Mouse (Mus musculus) stomach, postnatal 0 days (tissue): Measurements from ENCODE around the gene Mb. TPM values are rescaled to one million over a fixed set of nuclear protein-coding genes. Genes with fewer than 3 reads are reported as not detected.

ENCODE experiments used
- ATAC-seq: fragments of 200-750 bp; cut with Nextera tagmentation; 2 replicates; pipeline ENCODE4 v1.8.0; 2017; ENCODE audit not compliant: low FRiP score, low TSS enrichment
- DNase-seq: peaks from one replicate; pipeline ENCODE4 v3.0.0-alpha.2; 2016; ENCODE audit warnings: low spot score
- H3K27ac ChIP-seq: fragments of 300-500 bp; sonication (generic); replicated peaks from 2 replicates; pipeline ENCODE4 v1.5.1; 2014; ENCODE audit warnings: mild to moderate bottlenecking, control low read depth
- H3K27me3 ChIP-seq: fragments of 300-500 bp; sonication (generic); 2 replicates; pipeline ENCODE4 v1.6.1; 2014; ENCODE audit warnings: low read length; ENCODE audit not compliant: control insufficient read depth, insufficient read depth
- H3K36me3 ChIP-seq: fragments of 300-500 bp; sonication (generic); 2 replicates; pipeline ENCODE4 v1.6.1; 2014; ENCODE audit warnings: low read length, mixed read lengths; ENCODE audit not compliant: control insufficient read depth, insufficient read depth
- H3K4me1 ChIP-seq: fragments of 300-500 bp; sonication (generic); replicated peaks from 2 replicates; pipeline ENCODE4 v1.6.1; 2014; ENCODE audit warnings: antibody characterized with exemption; ENCODE audit not compliant: control insufficient read depth, insufficient read depth
- H3K4me2 ChIP-seq: fragments of 300-500 bp; sonication (generic); replicated peaks from 2 replicates; pipeline ENCODE4 v1.6.1; 2014; ENCODE audit warnings: low read depth, mild to moderate bottlenecking, control low read depth, moderate library complexity
- H3K4me3 ChIP-seq: fragments of 300-500 bp; sonication (generic); 2 replicates; pipeline ENCODE4 v1.5.1; 2014; ENCODE audit warnings: low read depth, low read length, control low read depth
- H3K9ac ChIP-seq: fragments of 300-500 bp; sonication (generic); 2 replicates; pipeline ENCODE4 v1.6.1; 2014; ENCODE audit warnings: mild to moderate bottlenecking, low read length, control low read depth, mixed read lengths
- H3K9me3 ChIP-seq: fragments of 300-500 bp; sonication (generic); 2 replicates; pipeline ENCODE4 v1.6.1; 2016; ENCODE audit warnings: low read length; ENCODE audit not compliant: control insufficient read depth
- CTCF ChIP-seq: IDR thresholded peaks from 2 replicates; pipeline ENCODE4 v1.5.1; 2016; ENCODE audit warnings: antibody characterized with exemption, low read depth, mild to moderate bottlenecking, moderate library complexity
- EP300 ChIP-seq: optimal IDR thresholded peaks from 2 replicates; pipeline ENCODE3; 2016; ENCODE audit warnings: antibody characterized with exemption
- WGBS: fragments of 180-500 bp; shearing (Covaris S2); extraction: QIAGEN DNeasy Blood & Tissue Kit; methylation state at CpG from one replicate; pipeline ENCODE4 v1.1.7; 2014; 5-methylcytosine and 5-hydroxymethylcytosine counted together
- polyA plus RNA-seq: library from polyadenylated mRNA; unstranded; fragments of >200 nt; fragmentation: Nextera tagmentation; extraction: Ambion mirVana; gene quantifications from 2 replicates; pipeline ENCODE4 v1.2.1, GENCODE M21; 2015

Gene Mb
- polyA plus RNA-seq, 1 experiment from 2014 or later = 1.1 TPM

- no peak overlapping the region for H3K27ac ChIP-seq
- H3K36me3 ChIP-seq = no peaks in the 10 kb centered on the region
- DNase-seq (peak; percentile 68), ATAC-seq (peak; percentile 74)
- H3K27me3 ChIP-seq = no peaks in the 10 kb centered on the region
- H3K9me3 ChIP-seq = no peaks in the 10 kb centered on the region
- TF ChIP-seq CTCF (peak; percentile 70), EP300 (no peak)
- H3K9ac ChIP-seq = no peak overlapping the region
- peak overlapping the region; percentile 27; the same call in 1 of the 2 replicates for H3K4me2 ChIP-seq
- H3K4me3 ChIP-seq = peak overlapping the region; percentile 13; the same call in 1 of the 2 replicates
- H3K4me1 ChIP-seq = no peaks in the 10 kb centered on the region
- 19% methylated on average over 10 of the region's 10 CpGs for WGBS
Observed at GRCm38 (mm10) chr15:77071501-77071900, 21.0 kb upstream of the Mb start.

- no peak for DNase-seq
- Histone ChIP-seq H3K27ac (no peak overlapping the region), H3K4me2 (no peak overlapping the region), H3K9me3 (no peaks in the 10 kb centered on the region), H3K4me1 (no peaks in the 10 kb centered on the region), H3K4me3 (no peak overlapping the region), H3K27me3 (no peaks in the 10 kb centered on the region), H3K9ac (no peak overlapping the region), H3K36me3 (no peaks in the 10 kb centered on the region)
- TF ChIP-seq CTCF = no peak
- no peak for TF ChIP-seq EP300
- no peak for ATAC-seq
- WGBS = 84% methylated on average over 11 of the region's 11 CpGs
Observed at GRCm38 (mm10) chr15:77070745-77071268, 20.3 kb upstream of the Mb start.

- WGBS = 70% methylated on average over 3 of the region's 3 CpGs
- TF ChIP-seq CTCF (no peak), EP300 (no peak)
- no peak overlapping the region for H3K4me3 ChIP-seq
- no peaks in the 10 kb centered on the region for H3K4me1 ChIP-seq
- H3K27ac ChIP-seq = no peak overlapping the region
- no peaks in the 10 kb centered on the region for H3K36me3 ChIP-seq
- no peak overlapping the region for H3K4me2 ChIP-seq
- ATAC-seq = no peak
- no peak for DNase-seq
- H3K27me3 ChIP-seq = no peaks in the 10 kb centered on the region
- H3K9me3 ChIP-seq = no peaks in the 10 kb centered on the region
- no peak overlapping the region for H3K9ac ChIP-seq
Observed at GRCm38 (mm10) chr15:77069019-77069418, 18.5 kb upstream of the Mb start.

- TF ChIP-seq CTCF = peak; percentile 68
- TF ChIP-seq EP300 = no peak
- 0 out of 2 replicates have a peak overlapping the region, but pooled peaks have one; percentile 18 for H3K27ac ChIP-seq
- DNase-seq = peak; percentile 27
- no peak overlapping the region for H3K9ac ChIP-seq
- H3K9me3 ChIP-seq = no peaks in the 10 kb centered on the region
- 54% methylated on average over 3 of the region's 3 CpGs for WGBS
- no peaks in the 10 kb centered on the region for H3K36me3 ChIP-seq
- H3K4me1 ChIP-seq = no peaks in the 10 kb centered on the region
- no peak overlapping the region for H3K4me3 ChIP-seq
- no peak for ATAC-seq
- no peak overlapping the region for H3K4me2 ChIP-seq
- H3K27me3 ChIP-seq = no peaks in the 10 kb centered on the region
Observed at GRCm38 (mm10) chr15:77068439-77068861, 18.0 kb upstream of the Mb start.

- TF ChIP-seq EP300 (no peak), CTCF (no peak)
- Histone ChIP-seq H3K27me3 (no peaks in the 10 kb centered on the region), H3K4me3 (no peak overlapping the region), H3K27ac (no peak overlapping the region), H3K36me3 (no peaks in the 10 kb centered on the region), H3K4me2 (no peak overlapping the region), H3K9me3 (no peaks in the 10 kb centered on the region), H3K9ac (no peak overlapping the region), H3K4me1 (no peaks in the 10 kb centered on the region)
- 58% methylated on average over 6 of the region's 6 CpGs for WGBS
- ATAC-seq = peak; percentile 11; the same call in 1 of the 2 replicates
- no peak for DNase-seq
Observed at GRCm38 (mm10) chr15:77066233-77066632, 15.8 kb upstream of the Mb start.

- TF ChIP-seq EP300 = no peak
- no peak for TF ChIP-seq CTCF
- H3K4me3 ChIP-seq = no peak overlapping the region
- no peaks in the 10 kb centered on the region for H3K9me3 ChIP-seq
- H3K4me2 ChIP-seq = no peak overlapping the region
- DNase-seq = peak; percentile 69
- no peaks in the 10 kb centered on the region for H3K36me3 ChIP-seq
- H3K27me3 ChIP-seq = no peaks in the 10 kb centered on the region
- WGBS = 67% methylated on average over 6 of the region's 6 CpGs
- no peaks in the 10 kb centered on the region for H3K4me1 ChIP-seq
- peak overlapping the region; percentile 71 for H3K27ac ChIP-seq
- no peak overlapping the region for H3K9ac ChIP-seq
- ATAC-seq = peak; percentile 70
Observed at GRCm38 (mm10) chr15:77065259-77065852, 14.9 kb upstream of the Mb start.
